Mouse (Mus musculus): Measurements from ENCODE around the gene Pik3c2g.

- no peak for TF ChIP-seq CTCF (conservative IDR thresholded peaks at IDR 0.05; ENCODE audit: low read length)
- TF ChIP-seq POU5F1 (IDR thresholded peaks at IDR 0.05; ENCODE audit: borderline replicate concordance, low read length) = no peak
- no peak for TF ChIP-seq NANOG (IDR thresholded peaks at IDR 0.05; ENCODE audit: borderline replicate concordance, low read length)
Measured at GRCm38 (mm10) chr6:139751022-139751421, 164.0 kb downstream of the Pik3c2g start.

Data from E14TG2a.4 (cell line).